Mouse (Mus musculus) A20 (cell line): ENCODE results near the gene Nnat.
A peak's percentile ranks its signal among the peaks of the same experiment; 100 is the strongest.
"Not testable (repeated sequence)": the region's sequence is repeated elsewhere in the genome, so short reads cannot be mapped to it uniquely, and the experiment has no call there.

Experiments
- DNase-seq: peaks from one replicate; pipeline ENCODE4 v3.0.0-alpha.2; 2011; ENCODE audit warnings: low read depth, low spot score

Nnat gene

DNA sequence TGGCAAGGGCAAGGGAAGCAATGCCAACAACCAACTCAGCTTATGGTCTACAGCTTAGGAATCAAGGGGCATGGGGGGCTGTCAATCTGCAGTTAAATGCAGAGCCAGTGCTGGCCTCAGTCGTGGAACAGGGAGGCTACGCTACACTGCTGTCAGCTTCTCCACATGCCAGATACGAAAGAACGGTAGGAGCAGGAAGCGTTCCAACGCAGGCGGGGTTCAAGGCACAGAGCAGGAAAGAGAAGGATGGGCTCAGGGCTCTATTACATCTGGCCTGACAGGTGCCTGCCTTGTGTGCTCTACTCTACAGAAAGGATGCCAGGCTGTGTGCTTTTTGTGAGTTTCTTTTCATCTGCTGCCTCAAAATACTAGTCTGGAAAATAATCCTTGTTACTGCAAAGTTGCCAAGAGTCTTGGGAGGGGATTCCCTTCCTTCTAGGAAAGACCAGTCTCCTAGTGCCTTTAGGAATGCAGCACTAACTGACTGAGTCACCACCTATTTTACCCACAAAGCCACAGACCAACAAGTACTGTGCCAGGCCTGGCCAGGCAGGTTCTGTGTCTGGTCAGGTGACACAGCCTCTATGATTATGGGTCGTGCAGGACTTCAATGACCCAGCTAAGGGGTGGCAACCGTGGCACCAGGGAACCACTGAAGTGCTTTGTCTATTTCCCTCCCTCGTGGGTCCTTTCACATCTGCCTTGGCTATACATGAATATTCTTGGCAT lies 7.6 kb upstream of the Nnat start:
- DNase-seq, result no peak

- DNase-seq, result no peak
Measured at GRCm38 (mm10) chr2:157556074-157556698, 3.7 kb upstream of the Nnat start.

GRCm38 (mm10) chr2:157558051-157558450 lies 1.8 kb upstream of the Nnat start:
- DNase-seq, result no peak

DNA sequence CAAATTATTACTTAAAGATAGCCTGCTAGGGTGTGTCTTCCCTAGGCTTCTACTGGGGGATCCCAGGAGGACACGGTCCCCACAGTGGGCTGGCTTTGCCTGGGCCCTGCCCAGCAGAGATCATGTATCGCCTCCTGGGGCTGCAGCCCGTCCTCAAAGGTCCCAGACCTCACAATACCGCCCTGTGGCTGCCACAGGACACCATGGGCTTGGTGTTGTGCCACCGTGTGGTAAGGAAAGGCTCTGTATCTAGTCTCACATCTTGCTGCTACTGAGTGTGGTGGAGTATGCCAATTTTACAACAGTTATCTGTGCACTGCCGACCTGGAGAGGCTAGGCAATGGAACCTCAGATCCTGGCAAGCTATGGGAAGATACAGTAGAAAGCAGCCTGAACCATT lies 1.4 kb upstream of the Nnat start:
- DNase-seq, result no peak

GRCm38 (mm10) chr2:157559440-157559839 lies 438 bp upstream of the Nnat start:
- DNase-seq, result no peak

DNA sequence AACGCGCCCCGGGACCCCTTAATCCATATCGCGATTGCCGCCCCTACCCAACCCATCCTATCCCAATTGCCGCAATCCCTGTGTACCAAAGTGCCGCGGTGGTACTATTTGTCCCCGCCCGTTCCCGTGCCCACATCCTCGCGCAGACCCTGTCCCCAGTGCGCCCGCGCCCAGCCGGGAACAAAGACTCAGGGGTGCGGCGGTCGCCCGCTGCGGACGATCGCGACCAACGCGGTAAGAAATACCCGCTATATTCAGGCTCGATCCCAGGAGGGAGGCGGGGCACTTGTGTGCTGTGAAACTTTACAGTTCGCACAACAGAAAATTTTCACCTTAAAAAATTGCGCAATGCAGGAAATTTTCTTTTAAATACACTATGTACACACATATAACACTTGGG lies 424 bp downstream of the Nnat start:
- DNase-seq, result no peak

DNA sequence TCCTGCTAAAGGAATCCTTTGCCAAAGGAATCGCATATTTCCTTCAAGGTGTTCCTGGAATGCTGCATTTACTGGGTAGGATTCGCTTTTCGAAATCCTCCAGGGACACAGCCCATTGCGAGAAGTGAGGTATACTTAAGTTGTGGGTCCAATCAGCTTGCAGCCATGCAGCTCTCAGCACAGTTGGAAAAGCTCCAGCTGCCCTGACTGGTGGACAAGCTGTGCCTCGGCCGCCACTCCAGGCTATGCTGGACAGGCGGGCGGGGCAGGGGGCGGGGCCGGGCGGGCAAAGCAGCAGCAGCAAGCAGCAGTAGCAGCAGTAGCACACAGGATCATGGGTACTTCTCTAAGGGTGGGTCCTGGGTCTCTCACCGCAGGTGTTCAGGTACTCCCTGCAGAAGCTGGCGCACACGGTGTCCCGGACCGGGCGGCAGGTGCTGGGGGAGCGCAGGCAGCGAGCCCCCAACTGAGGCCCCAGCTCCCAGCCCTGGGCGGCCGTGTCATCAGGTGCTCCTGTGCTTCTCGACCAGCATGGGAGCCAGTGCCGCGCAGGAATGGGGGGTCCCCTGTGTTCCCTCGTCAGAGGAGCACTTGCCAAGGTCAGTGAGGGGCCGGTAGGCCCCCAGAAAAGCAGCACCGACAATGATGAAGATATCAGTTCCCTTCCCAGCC lies 1.4 kb downstream of the Nnat start:
- no peak for DNase-seq

DNA sequence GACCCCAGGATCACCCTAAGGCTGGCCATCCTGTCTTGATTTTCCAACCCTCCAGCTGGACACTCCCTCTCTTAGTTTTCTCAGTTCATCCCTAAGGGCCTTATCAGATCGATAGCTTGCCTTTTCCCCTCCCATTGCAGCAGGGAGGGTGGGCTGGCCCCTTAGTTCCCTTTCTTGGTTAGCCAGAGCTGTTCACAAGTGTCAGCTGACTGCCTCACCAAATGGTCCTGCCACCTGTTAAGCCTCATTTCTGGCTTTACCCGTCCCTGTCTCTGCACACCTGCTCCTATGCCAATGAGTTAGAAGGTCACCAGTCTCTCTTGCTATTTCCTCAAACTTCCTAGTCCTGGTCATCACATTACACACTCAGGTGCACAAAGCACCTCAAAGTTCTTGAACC lies 3.2 kb downstream of the Nnat start:
- peak; percentile 62 for DNase-seq

DNA sequence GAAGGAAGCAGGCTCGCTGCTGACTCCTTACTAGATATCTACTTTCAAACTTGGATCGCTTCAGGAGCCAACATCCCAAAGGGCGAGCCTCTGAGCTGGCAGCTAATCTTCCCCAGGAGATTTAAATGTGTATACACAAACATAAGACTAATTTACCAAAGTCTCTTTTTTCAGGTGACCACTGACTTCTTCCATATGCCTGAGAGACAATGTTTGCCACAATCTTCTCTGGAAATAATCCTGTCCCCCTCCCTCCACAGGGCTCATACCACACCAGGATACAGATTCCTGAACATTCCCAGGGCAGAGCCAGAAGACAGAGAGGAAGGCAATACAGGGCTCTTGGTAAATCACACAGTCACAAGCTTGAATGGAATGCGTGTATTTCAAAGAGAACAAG lies 4.8 kb downstream of the Nnat start:
- no peak for DNase-seq

DNA sequence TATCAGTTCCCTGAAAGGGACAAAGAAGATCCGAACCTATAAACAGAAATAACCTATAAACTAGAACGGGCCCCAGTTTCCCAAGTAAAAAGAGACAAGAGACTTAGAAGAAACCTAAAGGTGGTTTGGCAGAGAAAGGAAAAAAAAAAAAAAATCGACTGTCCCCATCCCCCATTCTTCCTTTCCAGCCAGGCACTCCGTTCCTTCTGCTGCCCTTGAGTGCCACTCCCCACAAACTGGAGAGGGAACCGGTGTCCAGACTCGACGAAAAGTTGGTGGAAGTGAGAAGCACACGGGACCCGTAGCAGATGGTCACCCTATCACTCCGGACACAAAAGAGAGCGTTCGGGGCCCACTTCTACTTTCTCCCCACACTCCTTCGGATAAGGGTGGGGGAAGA lies 5.6 kb downstream of the Nnat start:
- peak; percentile 32 for DNase-seq

- DNase-seq, result no peak
Measured at GRCm38 (mm10) chr2:157565898-157566259, 6.0 kb downstream of the Nnat start.

- DNase-seq, result peak; percentile 97
Measured at GRCm38 (mm10) chr2:157566260-157566952, 6.5 kb downstream of the Nnat start.

DNA sequence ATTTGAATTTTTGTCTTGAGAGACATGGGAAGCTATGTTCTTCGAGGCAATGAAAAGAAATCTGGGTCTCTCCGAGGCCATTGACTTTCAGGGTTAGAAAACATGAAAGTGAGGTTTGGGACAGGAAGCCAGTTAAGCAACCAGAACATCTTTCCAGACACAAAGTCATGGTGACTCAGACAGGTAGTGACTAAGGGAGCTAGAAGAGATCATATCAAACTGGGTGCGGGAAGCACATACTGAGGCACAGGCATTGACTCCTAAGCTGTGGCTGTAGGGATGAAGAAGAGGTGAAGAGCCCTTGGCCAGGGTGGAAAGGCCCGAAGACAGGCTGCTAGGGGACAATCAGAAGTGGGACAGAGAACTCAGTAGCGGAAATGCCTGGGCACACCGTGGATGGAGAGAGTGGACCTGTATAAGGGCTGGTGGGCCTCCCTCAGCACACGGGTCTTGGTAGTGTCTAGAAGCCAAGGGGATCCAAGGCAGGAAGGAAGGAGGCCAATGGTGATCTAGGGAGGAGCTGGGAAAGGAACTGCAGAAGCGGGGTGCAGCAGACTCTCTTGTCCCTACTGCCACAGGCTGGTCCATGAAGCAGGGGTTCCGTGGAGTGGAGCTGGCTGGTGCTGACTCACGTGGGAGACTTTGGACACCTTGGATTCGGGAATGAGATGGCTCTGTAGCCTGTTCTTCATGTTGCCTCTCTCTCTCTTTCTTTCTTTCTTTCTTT lies 7.5 kb downstream of the Nnat start:
- DNase-seq, result peak; percentile 57

DNA sequence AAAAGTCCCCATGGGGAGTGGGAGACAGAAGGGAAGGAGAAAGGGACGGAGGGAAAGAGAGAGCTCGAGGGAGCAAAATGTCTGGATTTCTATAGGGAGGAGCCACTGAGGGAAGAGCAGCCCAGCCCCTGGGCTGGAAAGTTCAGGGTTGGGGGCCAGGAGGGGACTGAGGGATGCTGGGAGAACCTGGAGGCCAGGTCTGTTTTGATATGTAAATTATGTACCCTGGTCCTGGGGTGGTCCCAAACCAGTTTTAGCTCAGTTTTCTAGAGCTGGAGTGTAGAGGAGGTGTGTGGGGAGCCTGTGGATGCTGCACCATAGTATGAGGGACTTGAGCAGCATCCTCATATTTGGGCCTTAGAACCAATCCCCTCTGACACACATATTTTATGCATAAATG lies 9.0 kb downstream of the Nnat start:
- no peak for DNase-seq

DNA sequence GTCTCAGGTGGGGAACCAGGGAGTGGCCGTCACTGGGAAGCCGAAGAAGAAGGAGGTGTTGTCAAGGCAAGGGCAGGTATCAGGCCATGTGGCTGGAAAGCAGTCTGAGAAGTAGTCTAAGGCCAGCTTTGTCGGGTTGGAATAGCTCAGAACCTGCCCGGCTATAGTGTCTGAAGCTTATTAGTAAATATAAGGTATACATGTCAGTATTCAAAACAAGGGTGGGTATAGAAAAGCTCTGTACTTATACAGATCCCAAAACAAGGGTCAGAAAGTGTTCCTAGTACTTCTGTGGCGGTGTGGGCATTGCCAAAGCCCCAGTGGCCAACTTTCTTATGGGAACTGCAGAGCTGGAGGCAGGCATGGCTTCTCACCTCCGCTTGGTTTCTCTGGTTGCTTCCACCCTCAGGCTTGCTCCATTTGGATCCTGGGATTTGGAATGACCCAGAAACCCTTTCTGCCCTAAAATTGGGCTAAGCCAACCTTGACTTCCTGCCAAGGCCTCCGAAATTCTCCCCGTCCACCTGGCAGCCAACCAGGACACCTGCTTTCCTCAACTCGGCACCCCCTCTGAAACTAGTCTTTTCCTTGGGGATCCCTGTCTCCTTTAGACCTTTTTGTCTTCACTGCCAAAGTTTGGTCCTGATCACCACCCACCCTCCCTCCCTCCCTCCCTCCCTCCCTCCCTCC lies 10.1 kb downstream of the Nnat start:
- DNase-seq, result no peak

DNA sequence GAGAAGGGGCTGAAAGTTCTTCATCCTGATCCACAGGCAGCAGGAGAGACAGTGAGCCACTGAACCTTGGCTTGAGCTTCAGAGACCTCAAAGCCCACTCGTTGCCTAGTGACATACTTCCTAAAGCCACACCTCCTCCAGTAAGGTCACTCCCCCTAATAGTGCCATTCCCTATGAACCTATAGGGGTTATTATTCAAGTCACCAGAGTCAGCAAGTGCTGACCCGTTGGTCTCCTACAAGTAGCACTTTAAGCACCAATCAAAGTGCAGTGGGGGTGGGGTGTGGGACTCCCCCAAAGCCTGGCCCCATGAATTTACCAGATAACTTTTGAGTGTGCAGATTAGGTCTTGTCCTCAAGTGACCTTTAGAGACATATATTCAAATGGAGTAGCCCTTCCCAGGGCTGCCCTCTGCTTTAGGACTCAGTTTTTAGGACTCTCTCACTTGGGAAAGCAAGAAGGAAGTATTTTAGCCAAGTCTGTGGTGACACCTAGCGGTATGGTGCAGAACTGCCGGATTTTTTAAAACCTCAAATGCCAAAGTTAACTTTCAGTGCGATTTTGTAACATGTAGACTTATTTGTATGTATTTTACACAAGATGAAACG lies 11.4 kb downstream of the Nnat start, which contains the start of gene Blcap:
Gene Blcap (minus strand): TSS at position 51 of the 609 bp plus-strand sequence.
- peak; percentile 59 for DNase-seq

DNA sequence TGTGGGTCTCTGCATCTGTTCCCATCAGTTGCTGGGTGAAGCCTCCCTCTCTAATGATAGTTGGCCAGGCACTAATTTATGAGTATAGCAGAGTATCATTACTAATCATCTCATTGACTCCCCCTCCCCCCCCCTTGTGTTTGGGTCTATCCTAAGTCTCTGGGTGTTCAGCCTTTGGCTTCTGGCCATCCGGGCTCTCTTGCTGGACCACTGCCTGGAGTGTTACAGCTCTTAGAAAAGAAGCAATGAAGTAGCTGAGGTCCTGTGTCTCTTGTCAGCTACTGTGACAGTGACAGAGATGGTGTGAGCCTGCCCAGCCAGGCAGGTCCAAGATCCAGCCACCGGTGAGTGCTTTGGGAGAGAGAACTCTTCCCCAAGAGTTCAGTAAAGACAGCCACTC lies 12.9 kb downstream of the Nnat start:
- no peak for DNase-seq

DNA sequence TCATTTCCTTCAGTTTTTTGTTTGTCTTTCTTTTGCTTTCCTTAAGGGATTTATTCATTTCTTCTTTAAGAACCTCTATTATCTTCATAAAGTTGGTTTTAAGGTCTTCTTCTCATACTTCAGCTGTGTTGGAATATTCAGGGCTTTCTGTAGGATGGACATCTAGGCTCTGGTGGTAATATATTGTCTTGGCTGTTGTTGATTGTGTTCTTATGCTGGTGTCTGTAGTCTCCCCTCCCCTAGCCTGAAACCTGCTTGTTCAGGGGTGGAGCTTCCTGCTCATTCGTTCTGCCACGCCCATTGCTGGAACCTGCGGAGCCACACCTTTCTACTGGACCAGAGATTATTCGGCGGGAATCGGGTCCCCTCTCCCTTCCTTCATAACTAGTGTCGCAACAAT lies 25.5 kb downstream of the Nnat start:
- DNase-seq, result not testable (repeated sequence)

GRCm38 (mm10) chr2:157596876-157597566 lies 37.1 kb downstream of the Nnat start:
- DNase-seq, result peak; percentile 85

DNA sequence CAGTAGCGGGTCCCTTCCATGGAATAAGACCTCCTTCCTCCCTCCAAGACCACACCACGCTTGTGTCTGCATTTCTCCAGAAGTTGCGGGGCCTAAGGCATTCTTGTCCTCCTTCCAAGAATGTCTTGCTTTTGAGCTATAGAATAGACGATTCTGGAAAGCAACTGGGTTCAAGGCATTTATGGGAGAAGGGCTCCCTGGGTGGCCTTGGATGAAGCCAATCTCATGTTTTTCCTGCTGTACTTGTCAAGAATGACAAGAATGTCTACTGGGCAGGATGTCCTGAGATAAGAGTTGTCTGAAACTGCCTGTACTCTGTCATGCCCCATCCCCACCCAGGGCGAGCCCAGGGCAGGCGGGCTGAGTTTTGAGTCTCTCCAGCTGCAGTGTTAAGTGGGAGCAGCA lies 41.6 kb downstream of the Nnat start:
- DNase-seq, result no peak
